Mouse (Mus musculus): ENCODE measurements around the gene Olfr478.
"Not testable (repeated sequence)": the region's sequence is repeated elsewhere in the genome, so short reads cannot be mapped to it uniquely, and the experiment has no call there.

Olfr478 gene

GRCm38 (mm10) chr7:108033889-108034288 is at the start of gene Olfr478:
TSS of gene Olfr478 (minus strand) at chr7:108033989.
- no peak for DNase-seq (ENCODE audit: low spot score)

- DNase-seq (ENCODE audit: low spot score), result no peak
Observed at GRCm38 (mm10) chr7:108079555-108079954, 45.8 kb upstream of the Olfr478 start, which contains the start of gene Olfr481. TSS of gene Olfr481 (plus strand) at chr7:108079855.

- no peak for DNase-seq (ENCODE audit: low spot score)
Observed at GRCm38 (mm10) chr7:108067246-108067645, 33.5 kb upstream of the Olfr478 start, which contains the start of gene Olfr480. TSS of gene Olfr480 (minus strand) at chr7:108067346.

- DNase-seq (ENCODE audit: low spot score), result no peak
Observed at GRCm38 (mm10) chr7:108050393-108050792, 16.6 kb upstream of the Olfr478 start, which contains the start of gene Olfr479. TSS of gene Olfr479 (plus strand) at chr7:108050693.

- not testable (repeated sequence) for DNase-seq (ENCODE audit: low spot score)
Observed at GRCm38 (mm10) chr7:108014256-108014655, 19.5 kb downstream of the Olfr478 start.

- no peak for DNase-seq (ENCODE audit: low spot score)
Observed at GRCm38 (mm10) chr7:107986393-107986792, 47.4 kb downstream of the Olfr478 start, which contains the start of gene Olfr477. TSS of gene Olfr477 (plus strand) at chr7:107986693.
